Mouse (Mus musculus) cerebellum, adult 11 months (tissue): ENCODE data around the gene Natd1.
A peak's percentile ranks its signal among the peaks of the same experiment; 100 is the strongest.

Experiments used
- DNase-seq: peaks from one replicate; pipeline ENCODE4 v3.0.0; 2022

The Natd1 gene

GRCm38 (mm10) chr11:60914491-60914890 is at the start of gene Natd1:
TSS of gene Natd1 (minus strand) at chr11:60914750.
- no peak for DNase-seq

- no peak for DNase-seq
Measured at GRCm38 (mm10) chr11:60962709-60963108, 48.2 kb upstream of the Natd1 start.

- no peak for DNase-seq
Measured at GRCm38 (mm10) chr11:60961176-60961575, 46.6 kb upstream of the Natd1 start.

- no peak for DNase-seq
Measured at GRCm38 (mm10) chr11:60958948-60959347, 44.4 kb upstream of the Natd1 start.

GRCm38 (mm10) chr11:60955621-60956383 is 41.3 kb upstream of the Natd1 start:
- no peak for DNase-seq

GRCm38 (mm10) chr11:60954255-60955104 is 39.9 kb upstream of the Natd1 start:
- DNase-seq, result no peak

GRCm38 (mm10) chr11:60953803-60954202 is 39.3 kb upstream of the Natd1 start:
- peak; percentile 92 for DNase-seq

- DNase-seq, result no peak
Measured at GRCm38 (mm10) chr11:60952986-60953385, 38.4 kb upstream of the Natd1 start.

- DNase-seq, result no peak
Measured at GRCm38 (mm10) chr11:60952362-60952761, 37.8 kb upstream of the Natd1 start.

- DNase-seq, result no peak
Measured at GRCm38 (mm10) chr11:60951896-60952295, 37.3 kb upstream of the Natd1 start.

- no peak for DNase-seq
Measured at GRCm38 (mm10) chr11:60945003-60945402, 30.5 kb upstream of the Natd1 start.

GRCm38 (mm10) chr11:60942263-60943015 is 27.9 kb upstream of the Natd1 start:
- no peak for DNase-seq

GRCm38 (mm10) chr11:60941370-60941769 is 26.8 kb upstream of the Natd1 start:
- DNase-seq, result no peak

GRCm38 (mm10) chr11:60940501-60940900 is 26.0 kb upstream of the Natd1 start:
- DNase-seq, result no peak

- DNase-seq, result no peak
Measured at GRCm38 (mm10) chr11:60939487-60939886, 24.9 kb upstream of the Natd1 start.

- no peak for DNase-seq
Measured at GRCm38 (mm10) chr11:60937611-60938010, 23.1 kb upstream of the Natd1 start.

- DNase-seq, result no peak
Measured at GRCm38 (mm10) chr11:60935975-60936373, 21.4 kb upstream of the Natd1 start.

GRCm38 (mm10) chr11:60935326-60935974 is 20.9 kb upstream of the Natd1 start:
- DNase-seq, result no peak

GRCm38 (mm10) chr11:60934795-60935194 is 20.2 kb upstream of the Natd1 start:
- DNase-seq, result no peak

GRCm38 (mm10) chr11:60933178-60933930 is 18.8 kb upstream of the Natd1 start:
- DNase-seq, result no peak

GRCm38 (mm10) chr11:60932503-60933020 is 18.0 kb upstream of the Natd1 start:
- no peak for DNase-seq
